Mouse (Mus musculus) C2C12 (cell line): ENCODE measurements around the gene Fndc1. TPM values are rescaled to one million over a fixed set of nuclear protein-coding genes. Genes with fewer than 3 reads are reported as not detected.

Experiments used
- H3K27me3 ChIP-seq: one replicate; pipeline ENCODE4 v1.6.1; 2011; ENCODE audit not compliant: control insufficient read depth, insufficient read depth, insufficient read length
- H3K36me3 ChIP-seq: one replicate; pipeline ENCODE4 v1.6.1; 2011; ENCODE audit not compliant: control insufficient read depth, insufficient read depth
- H3K4me3 ChIP-seq: one replicate; pipeline ENCODE4 v1.5.1; 2011; ENCODE audit warnings: mild to moderate bottlenecking, control low read depth; ENCODE audit not compliant: poor library complexity, insufficient read depth, severe bottlenecking
- H3K79me2 ChIP-seq: one replicate; pipeline ENCODE4 v1.6.1; 2011; ENCODE audit not compliant: control insufficient read depth, insufficient read depth
- H3K79me3 ChIP-seq: one replicate; pipeline ENCODE4 v1.6.1; 2011; ENCODE audit warnings: low read depth, control low read depth
- H3ac ChIP-seq: one replicate; pipeline ENCODE3; 2011; ENCODE audit warnings: low read depth; ENCODE audit not compliant: control insufficient read depth, insufficient read length
- CEBPB ChIP-seq: IDR thresholded peaks from one replicate; pipeline ENCODE4 v1.6.1; 2011; ENCODE audit warnings: low read depth, mild to moderate bottlenecking, control low read depth, moderate library complexity
- CTCF ChIP-seq: IDR thresholded peaks from one replicate; pipeline ENCODE4 v1.5.1; 2011; ENCODE audit not compliant: control insufficient read depth, insufficient read depth, insufficient read length
- FOSL1 ChIP-seq: IDR thresholded peaks from one replicate; pipeline ENCODE4 v1.8.0; 2011; ENCODE audit warnings: mild to moderate bottlenecking, low read length; ENCODE audit not compliant: poor library complexity, insufficient read depth, severe bottlenecking
- MAX ChIP-seq: IDR thresholded peaks from one replicate; pipeline ENCODE4 v1.6.1; 2011; ENCODE audit warnings: mild to moderate bottlenecking, control low read depth
- MYOD1 ChIP-seq: IDR thresholded peaks from one replicate; pipeline ENCODE4 v1.6.1; 2011; ENCODE audit warnings: low read depth; ENCODE audit not compliant: control insufficient read depth, insufficient read length
- MYOG ChIP-seq: IDR thresholded peaks from one replicate; pipeline ENCODE4 v1.6.1; 2011; ENCODE audit not compliant: control insufficient read depth, insufficient read length; ENCODE audit errors: extremely low read depth
- USF1 ChIP-seq: IDR thresholded peaks from one replicate; pipeline ENCODE4 v1.6.1; 2011; ENCODE audit warnings: low read depth, mild to moderate bottlenecking, control low read depth, moderate library complexity
- microRNA-seq: library from miRNA; unstranded; fragments of <30 nt; microRNA quantifications from one replicate; pipeline ENCODE4, GENCODE M21; 2019; ENCODE audit warnings: borderline microRNAs expressed
- polyA plus RNA-seq: library from polyadenylated mRNA; unstranded; fragments of >200 nt; fragmentation: generic; extraction: Trizol; gene quantifications from one replicate; pipeline ENCODE4 v1.2.1, GENCODE M21; 2012; ENCODE audit warnings: missing spikeins

The Fndc1 gene
- polyA plus RNA-seq, 1 experiment: 0.53 TPM

- Histone ChIP-seq H3K36me3 (no peaks in the 10 kb centered on the region), H3K27me3 (no peaks in the 10 kb centered on the region), H3K79me3 (no peaks in the 10 kb centered on the region), H3ac (no peak overlapping the region), H3K4me3 (no peak overlapping the region), H3K79me2 (no peaks in the 10 kb centered on the region)
- TF ChIP-seq MYOD1: no peak
- no peak for TF ChIP-seq CTCF
Observed at GRCm38 (mm10) chr17:7718886-7719285, 108.2 kb downstream of the Fndc1 start.

GRCm38 (mm10) chr17:7717945-7718344, 109.2 kb downstream of the Fndc1 start:
- TF ChIP-seq FOSL1 (no peak), MYOD1 (no peak)
- H3ac ChIP-seq: no peak overlapping the region
- no peaks in the 10 kb centered on the region for H3K79me2 ChIP-seq

DNA sequence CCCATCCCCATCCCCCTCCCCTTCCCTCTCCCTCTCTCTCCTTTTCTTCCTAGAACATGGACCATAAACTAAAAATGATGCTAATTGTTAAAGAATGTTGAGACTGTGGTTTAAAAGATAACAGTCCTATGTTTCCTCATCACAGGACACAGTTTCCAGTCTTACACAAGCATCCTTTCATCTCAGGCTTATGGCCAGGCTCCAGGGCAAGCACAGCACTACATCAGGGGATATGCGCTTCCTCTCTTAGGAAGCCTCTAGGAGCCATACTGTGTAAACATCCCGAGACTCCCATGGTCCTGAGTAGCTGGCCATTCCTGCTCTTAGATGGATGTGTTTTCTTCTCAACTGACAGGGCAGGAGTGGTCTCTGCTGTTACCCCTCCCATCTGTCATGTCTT, 114.1 kb downstream of the Fndc1 start:
- TF ChIP-seq MYOD1 (no peak), USF1 (no peak), CTCF (no peak), MYOG (no peak), FOSL1 (no peak), MAX (no peak), CEBPB (no peak)
- Histone ChIP-seq H3ac (no peak overlapping the region), H3K79me2 (no peaks in the 10 kb centered on the region), H3K79me3 (no peaks in the 10 kb centered on the region), H3K36me3 (no peaks in the 10 kb centered on the region), H3K27me3 (no peaks in the 10 kb centered on the region), H3K4me3 (no peak overlapping the region)

More at GRCm38 (mm10) chr17:7717945-7718344, 109.2 kb downstream of the Fndc1 start:
- no peaks in the 10 kb centered on the region for H3K27me3 ChIP-seq
- no peaks in the 10 kb centered on the region for H3K79me3 ChIP-seq
- no peaks in the 10 kb centered on the region for H3K36me3 ChIP-seq
- no peak overlapping the region for H3K4me3 ChIP-seq

GRCm38 (mm10) chr17:7707073-7707472, 120.0 kb downstream of the Fndc1 start:
- TF ChIP-seq CTCF: no peak
- TF ChIP-seq USF1: no peak
- TF ChIP-seq MAX: no peak
- TF ChIP-seq FOSL1: no peak
- TF ChIP-seq CEBPB: no peak
- TF ChIP-seq MYOG: no peak
- TF ChIP-seq MYOD1: no peak
- H3ac ChIP-seq: no peak overlapping the region
- H3K36me3 ChIP-seq: no peaks in the 10 kb centered on the region
- no peaks in the 10 kb centered on the region for H3K79me2 ChIP-seq
- no peak overlapping the region for H3K4me3 ChIP-seq
- H3K27me3 ChIP-seq: no peaks in the 10 kb centered on the region
- no peaks in the 10 kb centered on the region for H3K79me3 ChIP-seq

- H3K36me3 ChIP-seq: no peaks in the 10 kb centered on the region
- H3K4me3 ChIP-seq: no peak overlapping the region
- H3K79me2 ChIP-seq: no peaks in the 10 kb centered on the region
- H3ac ChIP-seq: no peak overlapping the region
- no peaks in the 10 kb centered on the region for H3K79me3 ChIP-seq
- TF ChIP-seq MYOG (no peak), FOSL1 (no peak), MYOD1 (no peak), MAX (no peak), CEBPB (no peak)
- no peaks in the 10 kb centered on the region for H3K27me3 ChIP-seq
Observed at GRCm38 (mm10) chr17:7690271-7690670, 136.8 kb downstream of the Fndc1 start.

Small RNAs within 50 kb of the gene (microRNA-seq; reads per million reads assigned to microRNA genes)
- not detected for gene Gm25872

Other genes starting within 250 kb of the Fndc1 start
- 0.51 TPM for gene Tagap, start 98.7 kb upstream of the Fndc1 start, polyA plus RNA-seq
- 29.2 TPM for gene Rsph3a, start 118.3 kb upstream of the Fndc1 start, polyA plus RNA-seq